Mouse (Mus musculus) forebrain, embryonic 12.5 days (tissue): Measurements from ENCODE around the gene Tmem215. TPM values are rescaled to one million over a fixed set of nuclear protein-coding genes. Genes with fewer than 3 reads are reported as not detected.
A peak's percentile ranks its signal among the peaks of the same experiment; 100 is the strongest.

ENCODE experiments used
- ATAC-seq: fragments of 200-750 bp; cut with Nextera tagmentation; 2 replicates; pipeline ENCODE4 v1.8.0; 2017; ENCODE audit warnings: moderate TSS enrichment; ENCODE audit not compliant: low FRiP score
- H3K27ac ChIP-seq: fragments of 300-500 bp; sonication (generic); 2 replicates; pipeline ENCODE4 v1.5.1; 2016; ENCODE audit warnings: mild to moderate bottlenecking
- H3K27me3 ChIP-seq: fragments of 300-500 bp; sonication (generic); 2 replicates; pipeline ENCODE4 v1.6.1; 2016; ENCODE audit warnings: mild to moderate bottlenecking
- H3K36me3 ChIP-seq: fragments of 300-500 bp; sonication (generic); replicated peaks from 2 replicates; pipeline ENCODE4 v1.6.1; 2016; ENCODE audit warnings: mild to moderate bottlenecking
- H3K4me1 ChIP-seq: fragments of 300-500 bp; sonication (generic); 2 replicates; pipeline ENCODE4 v1.6.1; 2016
- H3K4me2 ChIP-seq: fragments of 300-500 bp; sonication (generic); 2 replicates; pipeline ENCODE4 v1.6.1; 2016; ENCODE audit warnings: mild to moderate bottlenecking, moderate library complexity
- H3K4me3 ChIP-seq: fragments of 300-500 bp; sonication (generic); replicated peaks from 2 replicates; pipeline ENCODE4 v1.5.1; 2016; ENCODE audit warnings: mild to moderate bottlenecking
- H3K9ac ChIP-seq: fragments of 300-500 bp; sonication (generic); 2 replicates; pipeline ENCODE4 v1.6.1; 2016; ENCODE audit warnings: mild to moderate bottlenecking
- H3K9me3 ChIP-seq: fragments of 300-500 bp; sonication (generic); 2 replicates; pipeline ENCODE4 v1.6.1; 2016
- WGBS: fragments of 180-500 bp; shearing (Covaris S2); methylation state at CpG from one replicate; pipeline ENCODE4 v1.1.7; 2016; 5-methylcytosine and 5-hydroxymethylcytosine counted together
- polyA plus RNA-seq: library from polyadenylated mRNA; unstranded; fragments of >200 nt; fragmentation: Nextera tagmentation; extraction: Ambion mirVana; gene quantifications from 2 replicates; pipeline ENCODE4 v1.2.1, GENCODE M21; 2016

Gene Tmem215
- polyA plus RNA-seq, result 0.19 and 0.38 TPM in 2 replicates

DNA sequence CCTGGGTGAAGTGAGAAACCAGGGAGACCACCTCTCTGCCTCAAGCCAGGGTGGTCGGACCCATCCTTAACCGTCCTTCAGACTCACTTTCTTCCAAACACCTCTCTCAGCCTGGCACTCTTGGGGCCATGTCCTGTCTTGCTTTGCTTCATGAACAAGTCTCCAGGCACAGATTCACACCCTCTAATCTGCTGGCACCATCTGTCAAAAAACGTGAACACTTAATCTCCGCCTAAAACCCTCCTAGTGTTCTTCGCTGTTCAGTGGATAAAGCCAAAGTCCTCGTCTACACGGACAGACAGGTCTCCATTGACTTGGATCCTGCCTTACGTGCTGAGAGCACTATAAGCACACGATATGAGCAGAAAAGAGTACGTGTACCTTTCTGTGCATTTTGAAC is at the start of gene Tmem215:
Tmem215 (plus strand) TSS at position 301 of the 400 bp plus-strand sequence.
- H3K36me3 ChIP-seq, result no peaks in the 10 kb centered on the region
- peaks cover 31% of the 10 kb centered on the region for H3K27me3 ChIP-seq
- 89% methylated on average over 10 of the region's 10 CpGs for WGBS
- H3K9me3 ChIP-seq, result no peaks in the 10 kb centered on the region
- H3K4me2 ChIP-seq, result peak within 1 kb of the TSS; percentile 85
- peaks cover 4% of the 10 kb centered on the region; the same call in 1 of the 2 replicates for H3K4me1 ChIP-seq
- no peak for ATAC-seq
- H3K9ac ChIP-seq, result peak within 1 kb of the TSS; percentile 58
- H3K4me3 ChIP-seq, result peak within 1 kb of the TSS; percentile 48
- no peak within 1 kb of the TSS for H3K27ac ChIP-seq

DNA sequence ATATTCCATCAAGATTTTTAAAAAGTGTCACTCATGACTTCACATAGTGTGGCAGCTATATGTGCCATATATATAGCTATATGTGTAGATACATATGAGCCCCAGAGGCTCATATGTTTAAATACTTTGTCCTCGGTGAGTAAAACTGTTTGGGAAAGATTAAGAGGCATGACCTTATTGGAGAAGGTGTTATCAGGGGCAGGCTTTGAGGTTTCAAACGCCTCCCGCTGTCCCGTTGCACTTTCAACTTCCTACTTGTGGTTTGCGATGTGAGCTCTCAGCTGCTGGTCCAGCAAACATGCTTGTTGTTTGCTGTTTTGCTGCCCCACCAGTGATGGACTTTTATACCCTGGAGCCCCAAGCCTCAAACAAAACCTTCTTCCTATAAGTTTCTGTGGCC is 40.1 kb upstream of the Tmem215 start:
- Histone ChIP-seq H3K36me3 (no peaks in the 10 kb centered on the region), H3K9me3 (peaks cover 9% of the 10 kb centered on the region; the same call in 1 of the 2 replicates), H3K4me2 (no peak overlapping the region), H3K4me1 (no peaks in the 10 kb centered on the region), H3K9ac (no peak overlapping the region), H3K27ac (no peak overlapping the region), H3K27me3 (no peaks in the 10 kb centered on the region), H3K4me3 (no peak overlapping the region)
- 92% methylated on average over 5 of the region's 5 CpGs for WGBS
- ATAC-seq, result no peak

DNA sequence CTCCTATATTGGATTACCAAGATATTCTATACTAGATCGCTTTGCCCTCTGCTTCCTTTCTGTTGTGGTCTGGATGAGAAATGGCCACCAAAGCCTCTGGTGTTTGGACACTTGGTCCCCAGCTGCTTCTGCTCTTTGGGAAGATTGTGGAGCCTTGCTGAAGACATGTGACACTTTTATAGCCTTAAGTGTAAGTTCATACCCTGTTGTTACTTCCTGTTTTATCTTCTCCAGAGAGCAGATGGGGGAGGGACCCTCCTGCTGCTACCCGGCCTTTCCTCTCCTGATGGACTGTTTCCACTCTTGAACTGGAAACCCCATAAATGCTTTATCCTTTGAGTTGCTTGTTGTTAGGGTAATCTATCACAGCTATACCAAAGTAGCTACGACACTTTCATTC is 38.6 kb upstream of the Tmem215 start:
- no peak overlapping the region for H3K27ac ChIP-seq
- WGBS, result 86% methylated on average over 3 of the region's 3 CpGs

DNA sequence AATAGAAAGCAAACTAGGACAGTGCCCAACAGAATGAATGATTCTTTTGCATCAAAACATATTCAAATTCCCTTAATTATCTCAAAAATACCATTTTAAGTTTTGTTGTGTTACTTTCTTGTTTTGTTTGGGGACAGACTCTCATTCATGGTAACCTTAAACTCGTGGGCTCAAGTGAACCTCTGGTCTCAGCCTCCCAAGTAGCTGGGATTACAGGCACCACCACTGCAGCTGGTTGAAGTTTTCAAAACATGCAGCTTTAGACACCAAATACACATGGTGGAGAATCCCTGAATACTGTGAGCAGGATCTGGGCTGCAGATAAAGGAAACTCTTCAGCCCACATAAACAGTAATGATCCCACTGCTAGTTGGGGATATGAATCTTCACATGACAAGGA is 37.6 kb upstream of the Tmem215 start:
- no peaks in the 10 kb centered on the region for H3K36me3 ChIP-seq
- no peak overlapping the region for H3K4me3 ChIP-seq
- no peaks in the 10 kb centered on the region for H3K27me3 ChIP-seq
- 59% methylated on average over 1 of the region's 1 CpGs for whole genome bisulfite sequencing
- no peak overlapping the region for H3K27ac ChIP-seq
- no peak for ATAC-seq
- H3K9ac ChIP-seq, result no peak overlapping the region
- no peaks in the 10 kb centered on the region for H3K4me1 ChIP-seq
- peaks cover 12% of the 10 kb centered on the region; the same call in 1 of the 2 replicates for H3K9me3 ChIP-seq
- H3K4me2 ChIP-seq, result no peak overlapping the region

More for the DNA sequence above, 38.6 kb upstream of the Tmem215 start:
- peaks cover 12% of the 10 kb centered on the region; the same call in 1 of the 2 replicates for H3K9me3 ChIP-seq
- H3K4me2 ChIP-seq, result no peak overlapping the region
- no peak overlapping the region for H3K9ac ChIP-seq
- no peaks in the 10 kb centered on the region for H3K4me1 ChIP-seq
- no peak for ATAC-seq
- H3K36me3 ChIP-seq, result no peaks in the 10 kb centered on the region
- no peak overlapping the region for H3K4me3 ChIP-seq
- H3K27me3 ChIP-seq, result no peaks in the 10 kb centered on the region

- Histone ChIP-seq H3K4me1 (no peaks in the 10 kb centered on the region), H3K36me3 (no peaks in the 10 kb centered on the region)
- WGBS, result 94% methylated on average over 9 of the region's 9 CpGs
These were observed 28.4 kb upstream of the Tmem215 start for GRCm38 (mm10) chr4:40443565-40443964.

GRCm38 (mm10) chr4:40472700-40473530 is 935 bp downstream of the Tmem215 start:
- peak overlapping the region; percentile 58 for H3K9ac ChIP-seq
- no peaks in the 10 kb centered on the region for H3K9me3 ChIP-seq
- peaks cover 31% of the 10 kb centered on the region for H3K27me3 ChIP-seq
- peak overlapping the region; percentile 85 for H3K4me2 ChIP-seq
- H3K36me3 ChIP-seq, result no peaks in the 10 kb centered on the region
- H3K4me1 ChIP-seq, result peaks cover 4% of the 10 kb centered on the region; the same call in 1 of the 2 replicates
- 4% methylated on average over 43 of the region's 55 CpGs for WGBS
- no peak overlapping the region for H3K27ac ChIP-seq
- peak overlapping the region; percentile 48 for H3K4me3 ChIP-seq
- peak; percentile 89 for ATAC-seq

More at GRCm38 (mm10) chr4:40443565-40443964, 28.4 kb upstream of the Tmem215 start:
- no peak overlapping the region for H3K4me2 ChIP-seq
- no peak overlapping the region for H3K4me3 ChIP-seq
- no peak for ATAC-seq
- H3K27ac ChIP-seq, result no peak overlapping the region
- no peak overlapping the region for H3K9ac ChIP-seq
- no peaks in the 10 kb centered on the region for H3K9me3 ChIP-seq
- H3K27me3 ChIP-seq, result no peaks in the 10 kb centered on the region

- H3K9me3 ChIP-seq, result no peaks in the 10 kb centered on the region
- 80% methylated on average over 9 of the region's 9 CpGs for WGBS
- no peak for ATAC-seq
These were observed 1.9 kb downstream of the Tmem215 start for GRCm38 (mm10) chr4:40473911-40474310.

DNA sequence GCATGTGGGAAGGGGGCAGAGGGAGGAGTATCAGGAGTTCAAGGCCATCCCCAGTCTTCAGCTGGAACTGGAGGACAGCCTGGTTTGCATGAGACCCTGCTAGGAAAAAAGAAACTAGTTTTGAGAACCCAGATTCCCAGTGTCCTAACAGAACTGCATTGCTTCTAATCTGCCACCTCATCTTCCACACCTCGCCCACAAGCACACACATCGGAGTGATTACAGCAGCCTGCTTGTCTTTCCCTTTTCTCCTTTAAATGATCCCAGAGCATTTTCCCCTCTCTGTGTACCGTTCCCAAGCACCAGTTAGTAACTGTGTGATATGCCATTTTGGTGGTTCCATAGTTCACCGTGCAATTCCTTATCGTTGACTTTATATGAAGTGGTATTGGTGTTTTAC is 6.0 kb downstream of the Tmem215 start:
- WGBS, result 93% methylated on average over 5 of the region's 5 CpGs
- Histone ChIP-seq H3K27me3 (peaks cover 13% of the 10 kb centered on the region), H3K27ac (no peak overlapping the region), H3K36me3 (no peaks in the 10 kb centered on the region), H3K4me3 (no peak overlapping the region), H3K4me1 (no peaks in the 10 kb centered on the region; the same call in 1 of the 2 replicates), H3K9me3 (no peaks in the 10 kb centered on the region), H3K9ac (no peak overlapping the region), H3K4me2 (no peak overlapping the region)
- no peak for ATAC-seq

More at GRCm38 (mm10) chr4:40473911-40474310, 1.9 kb downstream of the Tmem215 start:
- Histone ChIP-seq H3K4me1 (peaks cover 4% of the 10 kb centered on the region; the same call in 1 of the 2 replicates), H3K27me3 (peaks cover 31% of the 10 kb centered on the region), H3K36me3 (no peaks in the 10 kb centered on the region), H3K4me3 (no peak overlapping the region), H3K9ac (no peak overlapping the region), H3K4me2 (no peak overlapping the region; the same call in 1 of the 2 replicates), H3K27ac (no peak overlapping the region)

DNA sequence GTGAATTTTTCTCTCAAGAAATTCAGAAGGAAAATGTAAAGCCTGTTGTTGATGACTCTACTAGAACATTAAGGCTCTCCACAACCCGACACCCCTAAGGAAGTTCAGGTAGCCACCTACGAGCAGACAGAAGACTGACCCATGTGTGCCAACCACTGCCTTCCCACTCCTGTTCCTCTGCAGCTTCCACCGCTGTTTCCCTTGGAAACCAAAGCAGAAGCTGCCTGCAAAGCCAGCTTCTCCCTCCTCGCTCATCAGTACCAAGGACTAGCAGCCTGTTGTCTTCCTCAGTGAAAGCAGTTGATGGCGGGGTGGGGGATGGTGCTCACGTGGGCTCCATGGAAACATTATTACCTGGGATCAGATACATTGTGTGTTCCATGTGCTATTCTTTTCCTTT is 14.6 kb downstream of the Tmem215 start:
- Histone ChIP-seq H3K27me3 (no peaks in the 10 kb centered on the region), H3K27ac (no peak overlapping the region), H3K4me2 (no peak overlapping the region), H3K9ac (no peak overlapping the region), H3K4me1 (no peaks in the 10 kb centered on the region), H3K36me3 (no peaks in the 10 kb centered on the region), H3K9me3 (no peaks in the 10 kb centered on the region), H3K4me3 (no peak overlapping the region)
- WGBS, result 73% methylated on average over 6 of the region's 6 CpGs
- no peak for ATAC-seq

- H3K36me3 ChIP-seq, result no peaks in the 10 kb centered on the region
- no peak for ATAC-seq
- no peaks in the 10 kb centered on the region for H3K9me3 ChIP-seq
- WGBS, result 89% methylated on average over 8 of the region's 8 CpGs
- no peak overlapping the region for H3K27ac ChIP-seq
- no peaks in the 10 kb centered on the region for H3K27me3 ChIP-seq
- H3K4me1 ChIP-seq, result no peaks in the 10 kb centered on the region
- H3K9ac ChIP-seq, result no peak overlapping the region
- H3K4me3 ChIP-seq, result no peak overlapping the region
- no peak overlapping the region for H3K4me2 ChIP-seq
These were observed 19.8 kb downstream of the Tmem215 start for GRCm38 (mm10) chr4:40491731-40492130.

DNA sequence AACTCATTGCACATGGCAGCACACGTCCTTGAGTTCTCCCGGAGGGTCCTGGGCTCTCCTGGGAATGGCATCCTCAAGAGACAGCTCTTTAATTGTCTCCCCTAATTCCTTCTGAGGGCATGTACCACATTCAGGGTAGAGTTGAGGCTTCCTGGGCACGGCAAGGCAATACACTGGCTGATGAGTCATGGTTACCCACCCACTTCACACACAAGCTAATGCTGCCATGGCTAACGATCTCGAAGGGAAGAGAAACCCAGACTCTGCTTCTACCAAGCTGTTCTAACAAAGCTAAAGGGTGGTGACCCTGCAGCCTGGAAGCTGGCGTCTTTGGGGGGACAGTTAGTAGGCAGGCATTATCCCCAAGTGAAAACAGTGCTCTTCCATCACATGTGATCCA is 24.4 kb downstream of the Tmem215 start:
- H3K27me3 ChIP-seq, result no peaks in the 10 kb centered on the region
- no peak overlapping the region for H3K9ac ChIP-seq
- H3K9me3 ChIP-seq, result no peaks in the 10 kb centered on the region
- no peak overlapping the region for H3K4me2 ChIP-seq
- ATAC-seq, result no peak
- H3K36me3 ChIP-seq, result no peaks in the 10 kb centered on the region
- no peak overlapping the region for H3K27ac ChIP-seq
- no peaks in the 10 kb centered on the region for H3K4me1 ChIP-seq
- H3K4me3 ChIP-seq, result no peak overlapping the region
- WGBS, result 77% methylated on average over 6 of the region's 6 CpGs

- WGBS, result 95% methylated on average over 5 of the region's 5 CpGs
- ATAC-seq, result no peak
These were observed 24.8 kb downstream of the Tmem215 start for GRCm38 (mm10) chr4:40496828-40497227.

More at GRCm38 (mm10) chr4:40496828-40497227, 24.8 kb downstream of the Tmem215 start:
- Histone ChIP-seq H3K4me1 (no peaks in the 10 kb centered on the region), H3K9me3 (no peaks in the 10 kb centered on the region), H3K36me3 (no peaks in the 10 kb centered on the region), H3K9ac (no peak overlapping the region), H3K27ac (no peak overlapping the region), H3K4me3 (no peak overlapping the region), H3K27me3 (no peaks in the 10 kb centered on the region), H3K4me2 (no peak overlapping the region)
